Mouse (Mus musculus) forebrain, embryonic 14.5 days (tissue): ENCODE results near the gene Hsd17b13. TPM values are rescaled to one million over a fixed set of nuclear protein-coding genes. Genes with fewer than 3 reads are reported as not detected.

Experiments used
- ATAC-seq: fragments of 200-750 bp; cut with Nextera tagmentation; 2 replicates; pipeline ENCODE4 v1.8.0; 2017; ENCODE audit warnings: mild to moderate bottlenecking, moderate library complexity
- DNase-seq: peaks from one replicate; pipeline ENCODE4 v3.0.0-alpha.2; 2015; ENCODE audit warnings: low spot score
- H3K27ac ChIP-seq: fragments of 300-500 bp; sonication (generic); 2 replicates; pipeline ENCODE4 v1.5.1; 2014; ENCODE audit warnings: low read depth, mild to moderate bottlenecking, control low read depth, low read length, moderate library complexity
- H3K27me3 ChIP-seq: fragments of 300-500 bp; sonication (generic); replicated peaks from 2 replicates; pipeline ENCODE4 v1.6.1; 2014; ENCODE audit warnings: low read length, control low read depth, mixed read lengths; ENCODE audit not compliant: control insufficient read depth, insufficient read depth
- H3K36me3 ChIP-seq: fragments of 300-500 bp; sonication (generic); 2 replicates; pipeline ENCODE4 v1.6.1; 2014; ENCODE audit warnings: low read length, control low read depth; ENCODE audit not compliant: control insufficient read depth, insufficient read depth
- H3K4me1 ChIP-seq: fragments of 300-500 bp; sonication (generic); 2 replicates; pipeline ENCODE4 v1.6.1; 2014; ENCODE audit warnings: antibody characterized with exemption, low read length, control low read depth; ENCODE audit not compliant: control insufficient read depth, insufficient read depth
- H3K4me2 ChIP-seq: fragments of 300-500 bp; sonication (generic); 2 replicates; pipeline ENCODE4 v1.6.1; 2014; ENCODE audit warnings: mild to moderate bottlenecking, control low read depth, low read length
- H3K4me3 ChIP-seq: fragments of 300-500 bp; sonication (generic); 2 replicates; pipeline ENCODE4 v1.5.1; 2014; ENCODE audit warnings: low read depth, low read length, control low read depth
- H3K9ac ChIP-seq: fragments of 300-500 bp; sonication (generic); 2 replicates; pipeline ENCODE4 v1.6.1; 2014; ENCODE audit warnings: mild to moderate bottlenecking, low read length, control low read depth, moderate library complexity
- H3K9me3 ChIP-seq: fragments of 300-500 bp; sonication (generic); replicated peaks from 2 replicates; pipeline ENCODE4 v1.6.1; 2016; ENCODE audit warnings: low read length, control low read depth, mixed read lengths; ENCODE audit not compliant: control insufficient read depth
- WGBS: fragments of 180-500 bp; shearing (Covaris S2); extraction: QIAGEN DNeasy Blood & Tissue Kit; methylation state at CpG from one replicate; pipeline ENCODE4 v1.1.7; 2014; 5-methylcytosine and 5-hydroxymethylcytosine counted together
- polyA plus RNA-seq: library from polyadenylated mRNA; unstranded; fragments of >200 nt; fragmentation: Nextera tagmentation; extraction: Ambion mirVana; gene quantifications from 2 replicates; pipeline ENCODE4 v1.2.1, GENCODE M21; 2014

The Hsd17b13 gene
- polyA plus RNA-seq, 1 experiment from 2014 or later, result not detected

DNA sequence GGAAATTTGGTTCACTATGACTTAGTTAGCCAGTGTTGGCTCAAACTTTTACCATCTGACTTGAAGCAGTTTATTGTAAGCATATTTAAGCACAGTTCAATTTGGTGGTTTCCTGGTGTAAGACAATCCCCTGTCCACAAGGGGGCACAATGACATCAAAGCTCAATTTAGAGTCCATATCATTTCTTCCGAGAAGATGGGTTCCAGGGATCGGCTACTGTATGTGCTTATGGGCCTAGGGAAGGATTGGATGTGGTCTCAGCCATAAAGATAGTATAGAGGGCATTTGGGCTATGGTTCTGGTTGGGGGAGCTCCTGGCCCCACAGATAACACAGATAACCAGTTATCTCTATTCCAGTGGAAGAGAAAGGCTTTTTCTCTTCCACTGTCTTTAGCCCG, 18.0 kb upstream of the Hsd17b13 start:
- H3K27ac ChIP-seq, result no peak overlapping the region
- DNase-seq, result peak; percentile 38
- H3K9me3 ChIP-seq, result no peaks in the 10 kb centered on the region
- 73% methylated on average over 3 of the region's 3 CpGs for WGBS
- no peak overlapping the region for H3K4me2 ChIP-seq
- no peaks in the 10 kb centered on the region for H3K36me3 ChIP-seq
- no peaks in the 10 kb centered on the region for H3K27me3 ChIP-seq
- no peak overlapping the region for H3K9ac ChIP-seq
- H3K4me3 ChIP-seq, result no peak overlapping the region
- no peaks in the 10 kb centered on the region for H3K4me1 ChIP-seq
- no peak for ATAC-seq

DNA sequence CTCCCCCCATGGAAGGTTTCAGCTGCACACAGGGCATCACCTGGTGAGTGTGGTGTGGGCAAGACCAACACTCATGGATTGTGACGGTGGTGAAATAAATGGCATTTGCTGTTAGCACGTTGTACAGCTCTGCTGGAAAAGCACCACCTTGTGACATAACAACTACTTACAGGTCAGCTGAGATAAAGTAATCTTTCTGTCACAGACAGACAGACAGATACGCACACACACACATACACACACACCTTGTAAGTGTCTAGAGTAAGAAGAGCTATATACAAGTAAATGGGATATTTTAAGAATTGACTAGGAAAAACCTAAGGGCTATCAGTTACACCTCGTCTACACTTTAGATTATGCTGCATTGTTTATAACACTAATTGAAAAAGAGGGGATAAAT, 17.5 kb upstream of the Hsd17b13 start:
- no peaks in the 10 kb centered on the region for H3K4me1 ChIP-seq
- no peak for DNase-seq
- 83% methylated on average over 4 of the region's 4 CpGs for WGBS
- no peak overlapping the region for H3K9ac ChIP-seq
- no peak overlapping the region for H3K27ac ChIP-seq
- H3K4me3 ChIP-seq, result no peak overlapping the region
- H3K36me3 ChIP-seq, result no peaks in the 10 kb centered on the region
- no peaks in the 10 kb centered on the region for H3K27me3 ChIP-seq
- no peaks in the 10 kb centered on the region for H3K9me3 ChIP-seq
- H3K4me2 ChIP-seq, result no peak overlapping the region
- ATAC-seq, result no peak

- no peaks in the 10 kb centered on the region for H3K4me1 ChIP-seq
- no peak overlapping the region for H3K27ac ChIP-seq
- H3K9ac ChIP-seq, result no peak overlapping the region
- no peaks in the 10 kb centered on the region for H3K36me3 ChIP-seq
- ATAC-seq (no peak), DNase-seq (no peak)
- no peaks in the 10 kb centered on the region for H3K27me3 ChIP-seq
- no peak overlapping the region for H3K4me2 ChIP-seq
- no peaks in the 10 kb centered on the region for H3K9me3 ChIP-seq
- no peak overlapping the region for H3K4me3 ChIP-seq
- 82% methylated on average over 1 of the region's 1 CpGs for WGBS
Measured at GRCm38 (mm10) chr5:103993601-103994000, 16.4 kb upstream of the Hsd17b13 start.

DNA sequence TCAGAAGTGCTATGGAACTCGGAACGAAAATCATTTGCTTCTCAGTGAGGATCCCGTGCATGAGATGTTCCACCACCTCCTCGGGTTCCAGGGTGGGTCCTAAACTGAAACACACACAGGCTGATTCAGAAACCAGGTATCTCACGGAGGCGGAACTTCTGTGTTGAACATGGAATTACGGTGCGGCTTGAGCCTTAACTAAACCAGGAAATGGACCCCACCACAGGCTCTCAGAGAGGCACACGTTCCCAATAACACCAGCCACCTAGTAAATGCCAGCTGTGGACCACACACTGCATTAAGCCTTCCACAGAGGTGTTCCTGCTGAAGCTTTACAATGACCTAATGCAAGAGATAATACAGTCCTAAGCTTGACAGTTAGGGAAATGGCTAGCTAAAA, 15.6 kb upstream of the Hsd17b13 start:
- H3K4me2 ChIP-seq, result no peak overlapping the region
- H3K27ac ChIP-seq, result no peak overlapping the region
- no peaks in the 10 kb centered on the region for H3K36me3 ChIP-seq
- no peaks in the 10 kb centered on the region for H3K4me1 ChIP-seq
- DNase-seq (no peak), ATAC-seq (no peak)
- no peaks in the 10 kb centered on the region for H3K9me3 ChIP-seq
- H3K27me3 ChIP-seq, result no peaks in the 10 kb centered on the region
- H3K9ac ChIP-seq, result no peak overlapping the region
- WGBS, result 91% methylated on average over 9 of the region's 9 CpGs
- no peak overlapping the region for H3K4me3 ChIP-seq

DNA sequence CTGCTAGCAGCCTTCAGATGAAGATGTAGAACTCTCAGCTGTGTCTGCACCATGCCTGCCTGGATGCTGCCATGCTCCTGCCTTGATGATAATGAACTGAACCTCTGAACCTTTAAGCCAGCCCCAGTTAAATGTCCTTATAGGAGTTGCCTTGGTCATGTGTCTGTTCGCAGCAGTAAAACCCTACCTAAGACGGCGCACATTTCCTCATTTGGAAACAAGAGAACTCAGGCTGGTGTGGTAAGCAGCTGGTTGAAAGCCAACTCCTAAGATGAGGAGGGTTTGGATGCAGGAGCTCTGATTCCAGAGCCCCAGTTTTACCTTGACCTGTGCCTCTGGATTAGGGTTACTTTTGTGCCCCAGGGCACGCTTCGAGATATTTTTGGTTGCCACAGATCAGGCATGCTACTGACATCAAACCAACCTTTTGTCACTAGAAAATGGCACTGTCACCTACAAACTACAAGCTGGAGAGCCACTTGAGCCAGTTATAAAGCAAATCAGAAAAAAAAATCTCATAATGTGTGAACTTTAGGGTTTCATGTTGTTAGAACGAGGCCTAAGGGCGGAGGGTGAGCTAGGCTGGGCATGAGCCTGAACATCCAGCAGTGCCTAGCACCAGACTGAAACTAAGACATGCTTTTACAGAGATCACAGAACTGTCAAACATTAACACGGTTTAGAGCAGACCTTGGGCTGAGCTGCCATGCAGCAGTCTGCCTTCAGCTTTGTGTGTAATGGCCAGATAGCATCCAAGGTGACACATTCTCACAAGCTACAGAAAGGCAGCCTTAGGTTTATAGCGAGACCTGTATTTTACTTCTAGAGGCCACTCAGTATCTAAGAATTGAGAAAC, 3.7 kb upstream of the Hsd17b13 start:
- H3K27ac ChIP-seq, result no peak overlapping the region
- H3K4me1 ChIP-seq, result no peaks in the 10 kb centered on the region
- H3K4me3 ChIP-seq, result no peak overlapping the region
- H3K9me3 ChIP-seq, result no peaks in the 10 kb centered on the region
- H3K9ac ChIP-seq, result no peak overlapping the region
- H3K4me2 ChIP-seq, result no peak overlapping the region
- no peak for ATAC-seq
- no peaks in the 10 kb centered on the region for H3K27me3 ChIP-seq
- 90% methylated on average over 9 of the region's 9 CpGs for WGBS
- no peaks in the 10 kb centered on the region for H3K36me3 ChIP-seq
- DNase-seq, result no peak

DNA sequence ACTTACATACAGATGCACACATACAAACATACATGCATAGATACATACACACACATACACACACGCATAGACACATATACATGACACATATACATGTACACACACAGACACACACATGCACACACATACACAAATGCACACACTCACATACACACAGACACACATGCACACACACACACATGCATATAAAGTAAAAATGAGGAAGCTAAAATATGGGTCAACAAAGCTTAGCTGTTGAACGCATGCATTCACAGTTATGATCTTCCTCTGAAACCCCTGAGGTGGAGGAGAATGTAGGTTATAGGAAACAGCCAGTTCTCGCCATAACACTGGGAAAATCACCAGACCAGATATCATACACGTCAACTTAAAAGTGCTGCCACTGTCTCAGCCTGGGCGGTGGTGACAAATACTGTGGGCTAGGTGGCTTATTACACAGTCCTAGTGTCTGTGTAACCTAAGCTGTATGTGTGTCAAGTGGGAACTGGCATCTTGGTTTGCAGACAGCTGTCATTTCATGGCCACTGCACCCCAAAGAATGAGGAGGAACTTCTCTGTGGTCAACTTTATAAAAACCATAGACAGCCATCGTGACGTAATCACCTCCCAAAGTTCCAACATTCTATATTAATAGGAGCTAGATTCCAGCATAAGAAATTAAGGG, 829 bp upstream of the Hsd17b13 start:
- no peak overlapping the region for H3K27ac ChIP-seq
- H3K4me1 ChIP-seq, result no peaks in the 10 kb centered on the region
- ATAC-seq (no peak), DNase-seq (no peak)
- no peak overlapping the region for H3K9ac ChIP-seq
- no peaks in the 10 kb centered on the region for H3K36me3 ChIP-seq
- H3K4me3 ChIP-seq, result no peak overlapping the region
- H3K4me2 ChIP-seq, result no peak overlapping the region
- no peaks in the 10 kb centered on the region for H3K27me3 ChIP-seq
- WGBS, result 91% methylated on average over 7 of the region's 7 CpGs
- no peaks in the 10 kb centered on the region for H3K9me3 ChIP-seq

GRCm38 (mm10) chr5:103975736-103976135, 1.5 kb downstream of the Hsd17b13 start:
- Histone ChIP-seq H3K4me1 (no peaks in the 10 kb centered on the region), H3K9ac (no peak overlapping the region), H3K36me3 (no peaks in the 10 kb centered on the region), H3K9me3 (no peaks in the 10 kb centered on the region), H3K4me3 (no peak overlapping the region), H3K27me3 (no peaks in the 10 kb centered on the region), H3K27ac (no peak overlapping the region), H3K4me2 (no peak overlapping the region)
- WGBS, result 91% methylated on average over 7 of the region's 7 CpGs
- ATAC-seq (no peak), DNase-seq (no peak)

GRCm38 (mm10) chr5:103972801-103973200, 4.4 kb downstream of the Hsd17b13 start:
- ATAC-seq, result no peak
- no peak overlapping the region for H3K4me2 ChIP-seq
- no peak overlapping the region for H3K4me3 ChIP-seq
- H3K36me3 ChIP-seq, result no peaks in the 10 kb centered on the region
- DNase-seq, result no peak
- no peaks in the 10 kb centered on the region for H3K4me1 ChIP-seq
- H3K27ac ChIP-seq, result no peak overlapping the region
- no peaks in the 10 kb centered on the region for H3K9me3 ChIP-seq
- WGBS, result 72% methylated on average over 13 of the region's 13 CpGs
- H3K9ac ChIP-seq, result no peak overlapping the region
- no peaks in the 10 kb centered on the region for H3K27me3 ChIP-seq

- WGBS, result 71% methylated on average over 19 of the region's 19 CpGs
- no peak for ATAC-seq
- H3K36me3 ChIP-seq, result no peaks in the 10 kb centered on the region
Measured at GRCm38 (mm10) chr5:103972379-103972778, 4.8 kb downstream of the Hsd17b13 start.

More at GRCm38 (mm10) chr5:103972379-103972778, 4.8 kb downstream of the Hsd17b13 start:
- H3K4me3 ChIP-seq, result no peak overlapping the region
- no peak overlapping the region for H3K4me2 ChIP-seq
- DNase-seq, result no peak
- no peaks in the 10 kb centered on the region for H3K4me1 ChIP-seq
- H3K27ac ChIP-seq, result no peak overlapping the region
- no peaks in the 10 kb centered on the region for H3K27me3 ChIP-seq
- H3K9me3 ChIP-seq, result no peaks in the 10 kb centered on the region
- no peak overlapping the region for H3K9ac ChIP-seq
